Mouse (Mus musculus) hindbrain, embryonic 12.5 days (tissue): ENCODE measurements around the gene Frmpd3. TPM values are rescaled to one million over a fixed set of nuclear protein-coding genes. Genes with fewer than 3 reads are reported as not detected.

Experiments
- ATAC-seq: fragments of 200-750 bp; cut with Nextera tagmentation; 2 replicates; pipeline ENCODE4 v1.8.0; 2017; ENCODE audit warnings: moderate TSS enrichment; ENCODE audit not compliant: low FRiP score
- H3K27ac ChIP-seq: fragments of 300-500 bp; sonication (generic); 2 replicates; pipeline ENCODE4 v1.5.1; 2016; ENCODE audit warnings: mild to moderate bottlenecking
- H3K27me3 ChIP-seq: fragments of 300-500 bp; sonication (generic); 2 replicates; pipeline ENCODE4 v1.6.1; 2016; ENCODE audit warnings: mild to moderate bottlenecking
- H3K36me3 ChIP-seq: fragments of 300-500 bp; sonication (generic); 2 replicates; pipeline ENCODE4 v1.6.1; 2016; ENCODE audit warnings: mild to moderate bottlenecking
- H3K4me1 ChIP-seq: fragments of 300-500 bp; sonication (generic); 2 replicates; pipeline ENCODE4 v1.6.1; 2016
- H3K4me2 ChIP-seq: fragments of 300-500 bp; sonication (generic); replicated peaks from 2 replicates; pipeline ENCODE4 v1.6.1; 2016; ENCODE audit warnings: mild to moderate bottlenecking
- H3K4me3 ChIP-seq: fragments of 300-500 bp; sonication (generic); 2 replicates; pipeline ENCODE4 v1.5.1; 2016; ENCODE audit warnings: mild to moderate bottlenecking
- H3K9ac ChIP-seq: fragments of 300-500 bp; sonication (generic); 2 replicates; pipeline ENCODE4 v1.6.1; 2016; ENCODE audit warnings: mild to moderate bottlenecking, moderate library complexity
- H3K9me3 ChIP-seq: fragments of 300-500 bp; sonication (generic); replicated peaks from 2 replicates; pipeline ENCODE4 v1.6.1; 2016; ENCODE audit warnings: mild to moderate bottlenecking
- WGBS: fragments of 180-500 bp; shearing (Covaris S2); methylation state at CpG from one replicate; pipeline ENCODE4 v1.1.7; 2016; 5-methylcytosine and 5-hydroxymethylcytosine counted together
- microRNA counts: library from miRNA; unstranded; fragments of <30 nt; microRNA quantifications from one replicate; lab custom pipeline; 2017
- microRNA-seq: library from miRNA; unstranded; fragments of <30 nt; microRNA quantifications from one replicate; pipeline ENCODE4, GENCODE M21; 2017
- polyA plus RNA-seq: library from polyadenylated mRNA; unstranded; fragments of >200 nt; fragmentation: Nextera tagmentation; extraction: Ambion mirVana; gene quantifications from 2 replicates; pipeline ENCODE4 v1.2.1, GENCODE M21; 2016

Frmpd3 gene
- polyA plus RNA-seq, 1 experiment from 2014 or later = 2.1 TPM

DNA sequence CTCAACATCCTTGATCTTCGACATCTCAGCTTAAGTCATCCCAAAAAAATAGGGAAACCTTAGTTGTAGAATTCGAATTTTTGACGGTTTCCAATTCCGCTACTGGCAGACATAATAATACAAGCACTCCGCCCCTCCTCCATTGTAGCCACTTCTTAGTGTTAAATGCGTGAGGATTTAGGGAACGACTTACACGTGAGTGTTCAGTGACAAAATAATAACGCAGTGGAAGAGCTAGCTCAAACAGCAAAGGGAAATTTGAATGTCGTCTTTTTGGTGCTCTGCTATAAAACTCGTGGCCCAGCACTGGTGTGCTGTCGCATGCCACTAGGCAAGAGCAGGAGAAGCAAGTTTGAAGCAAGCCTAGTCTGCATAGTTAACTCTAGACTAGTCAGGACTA is 115.4 kb downstream of the Frmpd3 start:
- peaks cover 13% of the 10 kb centered on the region; the same call in 1 of the 2 replicates for H3K27me3 ChIP-seq
- peak overlapping the region; percentile 49 for H3K4me3 ChIP-seq
- WGBS = 26% methylated on average over 12 of the region's 12 CpGs
- no peaks in the 10 kb centered on the region for H3K36me3 ChIP-seq
- no peaks in the 10 kb centered on the region for H3K9me3 ChIP-seq
- ATAC-seq = no peak
- peak overlapping the region; percentile 53; the same call in 1 of the 2 replicates for H3K9ac ChIP-seq
- H3K4me2 ChIP-seq = peak overlapping the region; percentile 50
- no peaks in the 10 kb centered on the region for H3K4me1 ChIP-seq
- no peak overlapping the region for H3K27ac ChIP-seq

DNA sequence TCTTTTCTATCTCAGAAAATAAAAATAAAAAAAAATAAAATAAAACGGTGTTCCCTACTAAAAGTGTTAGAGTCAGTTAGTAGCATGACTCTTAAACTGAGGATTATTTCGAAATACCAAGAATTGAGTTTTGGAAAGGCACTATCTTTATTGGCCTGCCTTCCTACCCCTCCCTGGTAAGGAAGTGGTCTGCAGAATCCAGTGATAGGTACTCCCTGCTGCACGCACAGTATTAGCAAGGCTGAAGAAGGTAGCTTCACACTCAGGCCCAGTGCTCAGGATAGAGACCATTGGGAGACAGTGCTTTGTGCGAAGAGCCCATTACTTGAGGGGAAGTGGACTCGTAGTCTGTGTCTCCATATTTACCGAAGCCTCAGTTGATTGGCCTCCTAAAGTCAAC is 136.2 kb downstream of the Frmpd3 start:
- H3K4me2 ChIP-seq = no peak overlapping the region
- H3K36me3 ChIP-seq = 0 out of 2 replicates have a peak, but pooled peaks cover 6% of the 10 kb centered on the region
- H3K4me1 ChIP-seq = no peaks in the 10 kb centered on the region
- ATAC-seq = no peak
- H3K27ac ChIP-seq = no peak overlapping the region
- H3K9ac ChIP-seq = no peak overlapping the region
- H3K4me3 ChIP-seq = no peak overlapping the region
- no peaks in the 10 kb centered on the region; the same call in 1 of the 2 replicates for H3K27me3 ChIP-seq
- H3K9me3 ChIP-seq = no peaks in the 10 kb centered on the region
- WGBS = 89% methylated on average over 6 of the region's 6 CpGs

DNA sequence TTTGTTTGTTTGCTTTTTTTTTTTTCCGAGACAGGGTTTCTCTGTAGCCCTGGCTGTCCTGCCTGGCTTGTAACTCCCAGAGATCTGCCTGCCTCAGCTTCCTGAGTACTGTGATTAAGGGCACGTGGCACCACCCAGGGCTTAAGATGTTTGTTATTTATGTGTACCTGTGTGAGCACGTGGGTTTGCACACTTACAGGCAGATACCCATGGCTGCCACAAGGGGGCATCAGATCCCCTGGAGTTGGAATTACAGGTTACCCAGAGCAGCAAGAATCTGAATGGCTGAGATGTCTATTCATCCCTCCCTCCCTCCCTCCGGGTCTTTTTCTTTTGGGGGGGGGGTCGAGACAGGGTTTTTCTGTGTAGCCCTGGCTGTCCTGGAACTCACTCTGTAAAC is 137.1 kb downstream of the Frmpd3 start:
- Histone ChIP-seq H3K9me3 (no peaks in the 10 kb centered on the region), H3K4me2 (no peak overlapping the region), H3K27ac (no peak overlapping the region), H3K4me1 (no peaks in the 10 kb centered on the region), H3K36me3 (0 out of 2 replicates have a peak, but pooled peaks cover 6% of the 10 kb centered on the region), H3K4me3 (no peak overlapping the region), H3K9ac (no peak overlapping the region), H3K27me3 (no peaks in the 10 kb centered on the region; the same call in 1 of the 2 replicates)
- 65% methylated on average over 4 of the region's 5 CpGs for WGBS
- ATAC-seq = no peak

MicroRNA genes within 50 kb of the gene (microRNA counts, 519-probe panel; counts per million panel counts)
- 470 counts per million, percentile 58 among the panel's probes with 10 or more counts for microRNA mmu-miR-3475 (lab: Ali Mortazavi, UCI)

Small RNA genes lying within 50 kb of the gene (microRNA-seq; reads per million reads assigned to microRNA genes)
- 73.2 reads per million, percentile 40 among the genes with 10 or more reads in this experiment for gene Mir3475

Other genes with a start within 250 kb of the Frmpd3 start
- 56.1 and 56.9 TPM in 2 replicates for gene Prps1, start 114.3 kb downstream of the Frmpd3 start, polyA plus RNA-seq